Mouse (Mus musculus) intestine, postnatal 0 days (tissue): ENCODE measurements around the gene Gm47841. TPM values are rescaled to one million over a fixed set of nuclear protein-coding genes. Genes with fewer than 3 reads are reported as not detected.

Experiments used
- ATAC-seq: fragments of 200-750 bp; cut with Nextera tagmentation; 2 replicates; pipeline ENCODE4 v1.8.0; 2017; ENCODE audit warnings: mild to moderate bottlenecking, moderate TSS enrichment, moderate library complexity
- H3K27ac ChIP-seq: fragments of 300-500 bp; sonication (generic); 2 replicates; pipeline ENCODE4 v1.5.1; 2014; ENCODE audit warnings: mild to moderate bottlenecking, low read depth, low read length, moderate library complexity
- H3K27me3 ChIP-seq: fragments of 300-500 bp; sonication (generic); replicated peaks from 2 replicates; pipeline ENCODE4 v1.6.1; 2014; ENCODE audit warnings: low read length, mixed read lengths; ENCODE audit not compliant: control insufficient read depth, insufficient read depth
- H3K36me3 ChIP-seq: fragments of 300-500 bp; sonication (generic); 2 replicates; pipeline ENCODE4 v1.6.1; 2014; ENCODE audit warnings: mild to moderate bottlenecking, moderate library complexity; ENCODE audit not compliant: control insufficient read depth, insufficient read depth
- H3K4me1 ChIP-seq: fragments of 300-500 bp; sonication (generic); replicated peaks from 2 replicates; pipeline ENCODE4 v1.6.1; 2014; ENCODE audit warnings: antibody characterized with exemption, low read length, mixed read lengths; ENCODE audit not compliant: control insufficient read depth, insufficient read depth
- H3K4me2 ChIP-seq: fragments of 300-500 bp; sonication (generic); replicated peaks from 2 replicates; pipeline ENCODE4 v1.6.1; 2014; ENCODE audit warnings: low read depth, mild to moderate bottlenecking, moderate library complexity
- H3K4me3 ChIP-seq: fragments of 300-500 bp; sonication (generic); 2 replicates; pipeline ENCODE4 v1.5.1; 2014; ENCODE audit warnings: low read depth, low read length
- H3K9ac ChIP-seq: fragments of 300-500 bp; sonication (generic); 2 replicates; pipeline ENCODE4 v1.6.1; 2014; ENCODE audit warnings: mild to moderate bottlenecking, low read depth, low read length
- H3K9me3 ChIP-seq: fragments of 300-500 bp; sonication (generic); 2 replicates; pipeline ENCODE4 v1.6.1; 2016; ENCODE audit warnings: mixed run types; ENCODE audit not compliant: control insufficient read depth
- CTCF ChIP-seq: sonication (generic); IDR thresholded peaks from 2 replicates; pipeline ENCODE4 v1.5.1; 2016; ENCODE audit warnings: low read depth, mild to moderate bottlenecking, control low read depth, antibody characterized with exemption, moderate library complexity
- WGBS: fragments of 180-500 bp; shearing (Covaris S2); extraction: QIAGEN DNeasy Blood & Tissue Kit; methylation state at CpG from one replicate; pipeline ENCODE4 v1.1.7; 2014; 5-methylcytosine and 5-hydroxymethylcytosine counted together
- polyA plus RNA-seq: library from polyadenylated mRNA; unstranded; fragments of >200 nt; fragmentation: Nextera tagmentation; extraction: Ambion mirVana; gene quantifications from 2 replicates; pipeline ENCODE4 v1.2.1, GENCODE M21; 2015

The Gm47841 gene
- polyA plus RNA-seq, 1 experiment from 2014 or later: not detected

GRCm38 (mm10) chr15:101005717-101006116, 41.5 kb downstream of the Gm47841 start:
- Histone ChIP-seq H3K9ac (no peak overlapping the region), H3K4me2 (no peak overlapping the region), H3K27ac (no peak overlapping the region), H3K9me3 (no peaks in the 10 kb centered on the region), H3K4me3 (no peak overlapping the region), H3K4me1 (no peaks in the 10 kb centered on the region), H3K36me3 (no peaks in the 10 kb centered on the region), H3K27me3 (no peaks in the 10 kb centered on the region)
- no peak for TF ChIP-seq CTCF
- no peak for ATAC-seq
- WGBS: 84% methylated on average over 8 of the region's 8 CpGs

- no peak overlapping the region for H3K4me3 ChIP-seq
- no peak overlapping the region for H3K9ac ChIP-seq
- no peak overlapping the region for H3K27ac ChIP-seq
- H3K27me3 ChIP-seq: no peaks in the 10 kb centered on the region
- no peak overlapping the region for H3K4me2 ChIP-seq
- no peaks in the 10 kb centered on the region for H3K36me3 ChIP-seq
- H3K4me1 ChIP-seq: no peaks in the 10 kb centered on the region
- no peaks in the 10 kb centered on the region for H3K9me3 ChIP-seq
- WGBS: 77% methylated on average over 3 of the region's 3 CpGs
- TF ChIP-seq CTCF: no peak
- no peak for ATAC-seq
Measured at GRCm38 (mm10) chr15:101004538-101004937, 42.7 kb downstream of the Gm47841 start.

GRCm38 (mm10) chr15:101002466-101002865, 44.7 kb downstream of the Gm47841 start:
- H3K9me3 ChIP-seq: no peaks in the 10 kb centered on the region
- no peak overlapping the region for H3K9ac ChIP-seq
- no peak for TF ChIP-seq CTCF
- H3K4me1 ChIP-seq: no peaks in the 10 kb centered on the region
- H3K27me3 ChIP-seq: no peaks in the 10 kb centered on the region
- no peak overlapping the region for H3K27ac ChIP-seq
- H3K4me3 ChIP-seq: no peak overlapping the region
- WGBS: 89% methylated on average over 3 of the region's 3 CpGs
- no peak for ATAC-seq
- H3K4me2 ChIP-seq: no peak overlapping the region
- no peaks in the 10 kb centered on the region for H3K36me3 ChIP-seq

GRCm38 (mm10) chr15:101001685-101002084, 45.5 kb downstream of the Gm47841 start:
- TF ChIP-seq CTCF: 0 out of 2 replicates have a peak, but pooled peaks have one; percentile 7
- WGBS: 48% methylated on average over 1 of the region's 1 CpGs
- no peak overlapping the region for H3K4me3 ChIP-seq
- H3K27me3 ChIP-seq: no peaks in the 10 kb centered on the region
- H3K4me2 ChIP-seq: no peak overlapping the region
- peak; percentile 10; the same call in 1 of the 2 replicates for ATAC-seq
- H3K4me1 ChIP-seq: no peaks in the 10 kb centered on the region
- H3K27ac ChIP-seq: no peak overlapping the region
- no peaks in the 10 kb centered on the region for H3K36me3 ChIP-seq
- H3K9me3 ChIP-seq: no peaks in the 10 kb centered on the region
- no peak overlapping the region for H3K9ac ChIP-seq

- H3K9me3 ChIP-seq: no peaks in the 10 kb centered on the region
- no peak overlapping the region for H3K4me2 ChIP-seq
- H3K27ac ChIP-seq: no peak overlapping the region
- no peak overlapping the region for H3K9ac ChIP-seq
- WGBS: 33% methylated on average over 4 of the region's 4 CpGs
- H3K4me3 ChIP-seq: no peak overlapping the region
- no peaks in the 10 kb centered on the region for H3K27me3 ChIP-seq
- H3K4me1 ChIP-seq: no peaks in the 10 kb centered on the region
- H3K36me3 ChIP-seq: no peaks in the 10 kb centered on the region
- no peak for ATAC-seq
- TF ChIP-seq CTCF: peak; percentile 87
Measured at GRCm38 (mm10) chr15:100997090-100997489, 50.1 kb downstream of the Gm47841 start.

Other genes starting within 250 kb of the Gm47841 start
- 0.55 and 0.59 TPM in 2 replicates for gene Scn8a, start 177.5 kb downstream of the Gm47841 start, polyA plus RNA-seq
- gene Fignl2, start 31.2 kb upstream of the Gm47841 start, polyA plus RNA-seq: 0.16 and 0.33 TPM in 2 replicates
- gene Ankrd33, start 68.4 kb upstream of the Gm47841 start, polyA plus RNA-seq: not detected in 2 replicates
- gene Acvrl1, start 81.1 kb upstream of the Gm47841 start, polyA plus RNA-seq: 13.8 and 14.6 TPM in 2 replicates
- gene Acvr1b, start 126.7 kb upstream of the Gm47841 start, polyA plus RNA-seq: 6.0 and 6.8 TPM in 2 replicates
- gene Grasp, start 176.8 kb upstream of the Gm47841 start, polyA plus RNA-seq: 1.7 and 2.0 TPM in 2 replicates
- gene Nr4a1, start 206.9 kb upstream of the Gm47841 start, polyA plus RNA-seq: 5.9 and 10.0 TPM in 2 replicates
- 46.5 and 50.9 TPM in 2 replicates for gene Atg101, start 236.9 kb upstream of the Gm47841 start, polyA plus RNA-seq
- 0.48 and 0.77 TPM in 2 replicates for gene 6030408B16Rik, start 245.8 kb upstream of the Gm47841 start, polyA plus RNA-seq